Mouse (Mus musculus) layer of hippocampus, adult 6 months (tissue): ENCODE results near the gene Tfg. TPM values are rescaled to one million over a fixed set of nuclear protein-coding genes. Genes with fewer than 3 reads are reported as not detected.

Source experiments
- long read RNA-seq, 2 experiments: library from polyadenylated mRNA; unstranded; transcript quantifications; one replicate each; pipeline ENCODE4 v2.0.0; 2019 to 2020
- polyA plus RNA-seq: library from polyadenylated mRNA; unstranded; fragments of <200 nt; fragmentation: Nextera tagmentation; gene quantifications from 2 replicates; pipeline ENCODE4 v1.2.3, GENCODE M21; 2021

Tfg gene
- polyA plus RNA-seq: 83.8 and 90.6 TPM in 2 replicates
- long read RNA-seq, experiment 1, transcript Tfg-201 (8 exons, 1,945 nt): major isoform, 111 of 156 reads
- long read RNA-seq, experiment 1, partial matches to known transcripts: 15 of 156 reads
- long read RNA-seq, experiment 1, other reads (novel, unspliced or antisense): 30 of 156 reads
- long read RNA-seq, experiment 2, transcript Tfg-201 (8 exons, 1,945 nt): major isoform, 310 of 438 reads
- long read RNA-seq, experiment 2, partial matches to known transcripts: 5 of 438 reads
- long read RNA-seq, experiment 2, other reads (novel, unspliced or antisense): 123 of 438 reads

DNA sequence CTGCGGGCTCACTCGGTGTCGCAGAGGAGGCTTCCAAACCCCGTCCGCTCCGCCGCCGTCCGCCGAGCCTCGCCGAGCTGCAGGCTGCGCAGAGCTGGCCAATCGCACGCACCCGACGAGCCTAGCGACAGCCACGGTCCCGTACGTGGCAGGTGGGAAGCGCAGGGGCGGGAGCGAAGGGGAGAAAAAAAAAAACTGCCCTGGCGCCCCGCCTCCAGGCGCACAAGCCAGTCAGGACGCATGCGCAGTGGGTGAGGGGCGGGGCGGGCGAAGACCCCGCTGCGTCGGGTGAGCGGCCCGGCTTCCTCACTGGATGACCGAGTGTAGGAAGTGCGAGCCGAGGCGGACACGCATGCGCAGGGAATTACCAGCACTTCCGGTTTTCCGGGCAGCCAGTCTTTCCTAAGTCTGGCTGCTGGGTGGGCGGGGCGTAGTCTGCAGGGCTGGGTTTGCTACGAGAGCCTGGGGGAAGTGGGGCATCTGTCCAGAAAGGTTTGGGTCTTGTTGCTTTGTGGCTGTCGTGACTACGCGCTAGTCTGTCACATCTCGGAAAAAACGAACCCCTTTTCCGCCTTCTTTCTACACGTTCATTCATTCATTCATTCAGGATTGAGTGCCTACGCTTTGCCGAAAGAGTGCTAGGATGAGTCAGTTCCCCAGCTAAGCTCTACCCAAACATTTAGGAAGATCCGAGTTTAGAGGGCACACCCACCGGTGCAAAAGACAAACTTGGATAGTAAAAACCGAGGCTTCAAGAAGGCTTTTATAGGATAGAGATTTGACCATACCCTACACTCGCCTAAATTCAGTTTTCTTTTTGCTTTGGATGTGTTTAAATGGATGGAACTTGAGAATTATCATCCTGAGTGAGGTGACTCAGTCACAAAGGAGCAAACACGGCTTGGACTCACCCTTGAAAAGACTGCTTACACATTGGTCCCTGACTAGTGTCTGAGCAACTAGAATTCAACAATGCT is at the start of gene Tfg:
TSS of gene Tfg (minus strand) at position 227 of the 977 bp plus-strand sequence.

Other genes with a start within 250 kb of the Tfg start
- gene Abi3bp, start 239.6 kb downstream of the Tfg start, polyA plus RNA-seq: 0.63 and 0.83 TPM in 2 replicates
- gene Adgrg7, start 78.4 kb upstream of the Tfg start, polyA plus RNA-seq: not detected in 2 replicates
- 0.85 and 1.4 TPM in 2 replicates for gene Tmem45a, start 168.7 kb upstream of the Tfg start, polyA plus RNA-seq
- 2.1 and 2.9 TPM in 2 replicates for gene Lnp1, start 210.6 kb upstream of the Tfg start, polyA plus RNA-seq